Mouse (Mus musculus) embryonic fibroblast, embryonic 13.5 days (primary cell): ENCODE measurements around the gene Olfr390.

Experiments used
- CTCF ChIP-seq: IDR thresholded peaks from 2 replicates; pipeline ENCODE4 v1.5.1; 2011; ENCODE audit warnings: mild to moderate bottlenecking, control low read depth, low read length, moderate library complexity, borderline replicate concordance; ENCODE audit not compliant: insufficient read depth
- POLR2A ChIP-seq: IDR thresholded peaks from 2 replicates; pipeline ENCODE4 v1.6.1; 2011; ENCODE audit warnings: low read depth, mild to moderate bottlenecking, control low read depth, low read length, moderate library complexity

DNA sequence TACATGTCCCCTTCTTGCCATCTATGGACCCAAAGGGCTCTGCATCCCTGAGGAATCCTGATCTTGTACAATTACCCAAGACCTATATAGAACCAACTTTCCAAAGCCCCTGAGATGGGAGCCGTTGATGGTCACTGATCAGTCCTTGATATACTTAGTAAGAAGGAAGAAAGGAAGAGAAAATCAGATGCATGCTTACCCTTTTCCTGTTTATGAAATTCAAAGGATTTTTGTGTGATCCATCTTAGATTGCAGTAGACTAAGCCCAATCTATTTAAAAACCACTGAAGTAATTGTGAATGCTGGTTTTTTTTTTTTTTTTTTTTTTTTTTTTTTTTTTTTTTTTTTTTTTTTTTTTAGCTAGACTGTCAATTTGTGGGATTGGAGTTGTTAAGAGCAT is 2.2 kb upstream of the Olfr390 start, which contains the start of gene Olfr389:
- TF ChIP-seq CTCF: no peak
- no peak for TF ChIP-seq POLR2A
